Mouse (Mus musculus): Measurements from ENCODE around the gene Wdfy3. TPM values are rescaled to one million over a fixed set of nuclear protein-coding genes. Genes with fewer than 3 reads are reported as not detected.

The Wdfy3 gene
- polyA plus RNA-seq, 1 experiment from 2014 or later: 4.4 TPM

- WGBS (ENCODE audit: insufficient replicate concordance): 37% methylated on average over 3 of the region's 3 CpGs
- H3K4me1 ChIP-seq (ENCODE audit: insufficient read depth): peaks cover 8% of the 10 kb centered on the region
- H3K27ac ChIP-seq (ENCODE audit: low read depth): no peak overlapping the region
- DNase-seq (no peak), ATAC-seq (no peak)
- no peaks in the 10 kb centered on the region for H3K36me3 ChIP-seq (replicated peaks; ENCODE audit: insufficient read depth, low read length)
- H3K4me2 ChIP-seq (ENCODE audit: low read depth, low read length): no peak overlapping the region
- H3K4me3 ChIP-seq (ENCODE audit: low read depth, low read length): no peak overlapping the region
- no peak overlapping the region for H3K9ac ChIP-seq (replicated peaks)
- TF ChIP-seq EP300 (IDR thresholded peaks at IDR 0.05; ENCODE audit: low read depth) (no peak), CTCF (IDR thresholded peaks at IDR 0.05; ENCODE audit: low read depth) (no peak)
- H3K9me3 ChIP-seq (ENCODE audit: low read length): no peaks in the 10 kb centered on the region
- H3K27me3 ChIP-seq (ENCODE audit: insufficient read depth, low read length): no peaks in the 10 kb centered on the region
These were observed 1.5 kb upstream of the Wdfy3 start for GRCm38 (mm10) chr5:102071241-102071640.

GRCm38 (mm10) chr5:102070788-102071187 is 1.1 kb upstream of the Wdfy3 start:
- no peak for ATAC-seq
- TF ChIP-seq CTCF (IDR thresholded peaks at IDR 0.05; ENCODE audit: low read depth) (no peak), EP300 (IDR thresholded peaks at IDR 0.05; ENCODE audit: low read depth) (no peak)
- H3K4me1 ChIP-seq (ENCODE audit: insufficient read depth): peaks cover 8% of the 10 kb centered on the region
- DNase-seq: no peak
- H3K27me3 ChIP-seq (ENCODE audit: insufficient read depth, low read length): no peaks in the 10 kb centered on the region
- WGBS (ENCODE audit: insufficient replicate concordance): 24% methylated on average over 4 of the region's 4 CpGs
- no peaks in the 10 kb centered on the region for H3K36me3 ChIP-seq (replicated peaks; ENCODE audit: insufficient read depth, low read length)
- H3K27ac ChIP-seq (ENCODE audit: low read depth): peak overlapping the region; percentile 96
- peak overlapping the region; percentile 94 for H3K4me2 ChIP-seq (ENCODE audit: low read depth, low read length)
- 0 out of 2 replicates have a peak overlapping the region, but pooled peaks have one; percentile 0 for H3K4me3 ChIP-seq (ENCODE audit: low read depth, low read length)
- H3K9ac ChIP-seq (replicated peaks): peak overlapping the region; percentile 97; the same call in 1 of the 2 replicates
- H3K9me3 ChIP-seq (ENCODE audit: low read length): no peaks in the 10 kb centered on the region

DNA sequence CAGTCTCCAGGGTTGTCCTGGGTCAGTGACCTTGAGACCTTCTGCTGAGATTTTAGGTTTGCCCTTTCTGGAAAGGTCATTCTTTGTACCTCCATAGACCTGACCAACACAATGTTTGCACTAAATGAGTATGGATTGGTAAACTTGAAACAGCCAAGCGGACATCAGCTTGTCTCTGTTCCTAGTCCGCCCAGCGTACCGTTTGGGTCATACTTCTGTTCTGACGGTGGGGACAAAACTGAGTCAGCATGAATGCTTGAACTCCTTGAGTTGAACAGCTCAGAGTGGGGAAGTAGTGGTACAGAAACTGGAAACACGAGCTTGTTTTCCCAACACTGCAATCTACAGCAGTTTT is 670 bp upstream of the Wdfy3 start:
- Histone ChIP-seq H3K9me3 (ENCODE audit: low read length) (no peaks in the 10 kb centered on the region), H3K4me2 (ENCODE audit: low read depth, low read length) (peak overlapping the region; percentile 94), H3K36me3 (replicated peaks; ENCODE audit: insufficient read depth, low read length) (no peaks in the 10 kb centered on the region), H3K4me1 (ENCODE audit: insufficient read depth) (peaks cover 8% of the 10 kb centered on the region), H3K4me3 (ENCODE audit: low read depth, low read length) (peak overlapping the region; percentile 96), H3K27ac (ENCODE audit: low read depth) (peak overlapping the region; percentile 96), H3K9ac (replicated peaks) (peak overlapping the region; percentile 97), H3K27me3 (ENCODE audit: insufficient read depth, low read length) (no peaks in the 10 kb centered on the region)
- ATAC-seq (peak; percentile 64), DNase-seq (peak; percentile 35)
- 6% methylated on average over 6 of the region's 6 CpGs for WGBS (ENCODE audit: insufficient replicate concordance)
- TF ChIP-seq EP300 (IDR thresholded peaks at IDR 0.05; ENCODE audit: low read depth) (peak; percentile 38; the same call in 1 of the 2 replicates), CTCF (IDR thresholded peaks at IDR 0.05; ENCODE audit: low read depth) (no peak)

DNA sequence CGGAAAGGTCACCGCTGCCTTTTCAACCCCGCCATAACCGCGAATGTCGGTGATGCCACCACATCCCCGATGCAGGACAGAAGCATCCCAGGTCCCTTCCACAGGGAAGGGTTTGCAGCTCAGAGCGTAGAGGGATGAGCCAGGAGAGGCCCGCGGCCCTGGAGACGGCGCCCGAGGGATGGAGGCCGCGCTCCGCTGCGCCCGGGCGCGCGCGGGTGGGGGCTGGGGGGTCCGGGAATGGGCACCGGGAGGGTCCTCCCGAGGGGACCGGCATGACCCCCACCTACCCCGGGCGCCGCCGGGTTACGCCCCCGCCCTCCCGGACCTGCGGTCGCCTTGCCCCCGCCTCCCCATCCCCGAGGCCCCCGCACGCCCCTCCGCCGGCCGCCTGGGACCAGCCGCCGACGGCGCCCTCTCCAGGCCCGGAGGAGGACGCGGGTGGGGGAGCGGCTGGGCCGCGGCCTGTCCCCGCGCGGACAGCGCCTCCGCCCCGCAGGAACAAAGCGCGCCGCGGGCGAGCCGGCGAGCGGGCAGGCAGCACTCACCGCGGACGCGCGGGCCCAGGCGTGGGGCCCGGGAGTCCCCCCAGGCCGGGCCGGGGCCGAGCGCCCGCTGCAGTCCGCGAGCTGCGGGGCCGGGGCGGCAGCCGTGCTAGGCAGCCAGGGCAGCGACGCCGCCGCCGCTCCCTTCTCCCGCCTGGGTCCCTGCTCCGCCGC is 512 bp downstream of the Wdfy3 start:
- Histone ChIP-seq H3K9me3 (ENCODE audit: low read length) (no peaks in the 10 kb centered on the region), H3K36me3 (replicated peaks; ENCODE audit: insufficient read depth, low read length) (no peaks in the 10 kb centered on the region), H3K27ac (ENCODE audit: low read depth) (peak overlapping the region; percentile 96), H3K9ac (replicated peaks) (peak overlapping the region; percentile 97), H3K4me3 (ENCODE audit: low read depth, low read length) (peak overlapping the region; percentile 96), H3K4me2 (ENCODE audit: low read depth, low read length) (peak overlapping the region; percentile 94), H3K27me3 (ENCODE audit: insufficient read depth, low read length) (no peaks in the 10 kb centered on the region), H3K4me1 (ENCODE audit: insufficient read depth) (peaks cover 8% of the 10 kb centered on the region)
- DNase-seq (peak; percentile 64), ATAC-seq (peak; percentile 76)
- TF ChIP-seq CTCF (IDR thresholded peaks at IDR 0.05; ENCODE audit: low read depth) (peak; percentile 24; the same call in 1 of the 2 replicates), EP300 (IDR thresholded peaks at IDR 0.05; ENCODE audit: low read depth) (no peak)
- under 1% methylated on average over 58 of the region's 92 CpGs for WGBS (ENCODE audit: insufficient replicate concordance)

GRCm38 (mm10) chr5:102066458-102066857 is 3.3 kb downstream of the Wdfy3 start:
- no peak for TF ChIP-seq EP300 (IDR thresholded peaks at IDR 0.05; ENCODE audit: low read depth)
- TF ChIP-seq CTCF (IDR thresholded peaks at IDR 0.05; ENCODE audit: low read depth): no peak

GRCm38 (mm10) chr5:102063013-102063752 is 6.5 kb downstream of the Wdfy3 start:
- DNase-seq: no peak
- TF ChIP-seq EP300 (IDR thresholded peaks at IDR 0.05; ENCODE audit: low read depth) (no peak), CTCF (IDR thresholded peaks at IDR 0.05; ENCODE audit: low read depth) (no peak)
- H3K4me3 ChIP-seq (ENCODE audit: low read depth, low read length): no peak overlapping the region
- H3K4me2 ChIP-seq (ENCODE audit: low read depth, low read length): no peak overlapping the region
- H3K27ac ChIP-seq (ENCODE audit: low read depth): peak overlapping the region; percentile 6; the same call in 1 of the 2 replicates
- WGBS (ENCODE audit: insufficient replicate concordance): 63% methylated on average over 18 of the region's 18 CpGs
- no peaks in the 10 kb centered on the region for H3K36me3 ChIP-seq (replicated peaks; ENCODE audit: insufficient read depth, low read length)
- H3K4me1 ChIP-seq (ENCODE audit: insufficient read depth): peaks cover 26% of the 10 kb centered on the region
- H3K9ac ChIP-seq (replicated peaks): no peak overlapping the region
- H3K27me3 ChIP-seq (ENCODE audit: insufficient read depth, low read length): no peaks in the 10 kb centered on the region
- H3K9me3 ChIP-seq (ENCODE audit: low read length): no peaks in the 10 kb centered on the region
- no peak for ATAC-seq

More at GRCm38 (mm10) chr5:102066458-102066857, 3.3 kb downstream of the Wdfy3 start:
- H3K27ac ChIP-seq (ENCODE audit: low read depth): no peak overlapping the region
- no peak overlapping the region for H3K9ac ChIP-seq (replicated peaks)
- no peaks in the 10 kb centered on the region for H3K36me3 ChIP-seq (replicated peaks; ENCODE audit: insufficient read depth, low read length)
- DNase-seq: no peak
- H3K27me3 ChIP-seq (ENCODE audit: insufficient read depth, low read length): no peaks in the 10 kb centered on the region
- no peak for ATAC-seq
- 80% methylated on average over 6 of the region's 6 CpGs for WGBS (ENCODE audit: insufficient replicate concordance)
- no peak overlapping the region for H3K4me3 ChIP-seq (ENCODE audit: low read depth, low read length)
- H3K4me2 ChIP-seq (ENCODE audit: low read depth, low read length): no peak overlapping the region
- H3K4me1 ChIP-seq (ENCODE audit: insufficient read depth): peaks cover 30% of the 10 kb centered on the region
- H3K9me3 ChIP-seq (ENCODE audit: low read length): no peaks in the 10 kb centered on the region
